Mouse (Mus musculus) midbrain, embryonic 15.5 days (tissue): ENCODE measurements at regions not wholly inside any gene's neighbourhood (a gene's known extent, or its start where the extent isn't known, plus 50 kb on each side); places are given as distances from the start of the nearest gene placed in this dataset.

Source experiments
- ATAC-seq: fragments of 200-750 bp; cut with Nextera tagmentation; replicated peaks from 2 replicates; pipeline ENCODE4 v1.8.0; 2017; ENCODE audit warnings: moderate TSS enrichment
- H3K27ac ChIP-seq: fragments of 300-500 bp; sonication (generic); 2 replicates; pipeline ENCODE4 v1.5.1; 2015; ENCODE audit warnings: mild to moderate bottlenecking, inconsistent platforms
- H3K27me3 ChIP-seq: fragments of 300-500 bp; sonication (generic); replicated peaks from 2 replicates; pipeline ENCODE4 v1.6.1; 2015; ENCODE audit warnings: inconsistent platforms
- H3K36me3 ChIP-seq: fragments of 300-500 bp; sonication (generic); replicated peaks from 2 replicates; pipeline ENCODE4 v1.6.1; 2015; ENCODE audit warnings: inconsistent platforms
- H3K4me1 ChIP-seq: fragments of 300-500 bp; sonication (generic); 2 replicates; pipeline ENCODE4 v1.6.1; 2015; ENCODE audit warnings: inconsistent platforms
- H3K4me2 ChIP-seq: fragments of 300-500 bp; sonication (generic); 2 replicates; pipeline ENCODE4 v1.6.1; 2015; ENCODE audit warnings: inconsistent platforms, mild to moderate bottlenecking, moderate library complexity
- H3K4me3 ChIP-seq: fragments of 300-500 bp; sonication (generic); 2 replicates; pipeline ENCODE4 v1.5.1; 2015; ENCODE audit warnings: mild to moderate bottlenecking, inconsistent platforms
- H3K9ac ChIP-seq: fragments of 300-500 bp; sonication (generic); 2 replicates; pipeline ENCODE4 v1.6.1; 2015; ENCODE audit warnings: mild to moderate bottlenecking, inconsistent platforms
- H3K9me3 ChIP-seq: fragments of 300-500 bp; sonication (generic); 2 replicates; pipeline ENCODE4 v1.6.1; 2016; ENCODE audit warnings: inconsistent platforms
- WGBS: fragments of 180-500 bp; shearing (Covaris S2); methylation state at CpG from one replicate; pipeline ENCODE4 v1.1.7; 2015; ENCODE audit warnings: mixed read lengths; 5-methylcytosine and 5-hydroxymethylcytosine counted together

DNA sequence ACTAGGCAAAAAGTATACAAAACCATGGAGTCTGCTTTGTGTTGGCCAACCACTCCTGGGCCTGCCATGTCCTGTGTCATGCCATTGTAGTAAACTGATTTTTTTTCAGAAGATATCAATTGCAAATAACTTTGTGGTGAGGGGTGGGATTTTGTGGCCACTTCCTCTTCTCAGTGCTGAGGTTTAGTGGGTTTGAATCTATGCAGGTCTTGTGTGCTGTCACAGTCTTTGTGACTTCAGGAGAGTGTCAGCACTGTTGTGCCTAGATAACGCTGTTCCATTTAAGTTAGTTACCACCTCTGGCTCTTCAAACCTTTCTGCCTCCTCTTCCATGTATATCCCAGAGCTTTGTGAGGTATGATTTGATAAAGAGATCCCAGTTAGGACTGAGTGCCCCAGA is 216.3 kb upstream of the Lcorl start:
- Histone ChIP-seq H3K27me3 (no peaks in the 10 kb centered on the region), H3K9me3 (no peaks in the 10 kb centered on the region), H3K36me3 (no peaks in the 10 kb centered on the region), H3K9ac (no peak overlapping the region), H3K4me2 (no peak overlapping the region), H3K4me1 (no peaks in the 10 kb centered on the region), H3K4me3 (no peak overlapping the region), H3K27ac (no peak overlapping the region)
- 93% methylated on average over 1 of the region's 1 CpGs for WGBS
- ATAC-seq: no peak

- 67% methylated on average over 4 of the region's 4 CpGs for WGBS
Measured at GRCm38 (mm10) chr5:46073136-46073535, 215.7 kb upstream of the Lcorl start.

DNA sequence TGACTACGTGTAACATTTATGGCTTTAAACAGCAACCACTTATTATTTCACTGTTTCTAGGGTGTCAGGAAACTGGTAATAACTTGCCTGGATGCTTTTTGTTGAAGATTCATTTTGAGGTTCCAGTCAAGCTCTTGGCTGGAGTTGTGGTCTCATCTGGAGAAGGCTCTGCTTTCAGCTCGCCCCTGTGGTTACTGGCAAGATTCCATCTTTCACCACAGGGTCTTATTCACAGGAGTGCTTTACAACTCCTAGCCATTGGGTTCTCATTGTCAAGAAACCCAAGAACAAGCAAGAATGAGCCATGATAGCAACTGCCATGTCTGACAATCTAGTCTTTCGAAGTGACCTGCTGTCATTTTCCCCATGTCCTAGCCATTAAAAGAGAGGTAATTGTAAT is 202.5 kb upstream of the Lcorl start:
- Histone ChIP-seq H3K36me3 (no peaks in the 10 kb centered on the region), H3K4me3 (no peak overlapping the region), H3K27ac (no peak overlapping the region), H3K4me2 (no peak overlapping the region), H3K27me3 (no peaks in the 10 kb centered on the region), H3K9me3 (no peaks in the 10 kb centered on the region), H3K9ac (no peak overlapping the region), H3K4me1 (no peaks in the 10 kb centered on the region)
- WGBS: 86% methylated on average over 3 of the region's 3 CpGs
- ATAC-seq: no peak

More at GRCm38 (mm10) chr5:46073136-46073535, 215.7 kb upstream of the Lcorl start:
- no peaks in the 10 kb centered on the region for H3K36me3 ChIP-seq
- no peak overlapping the region for H3K9ac ChIP-seq
- no peaks in the 10 kb centered on the region for H3K27me3 ChIP-seq
- no peak overlapping the region for H3K27ac ChIP-seq
- no peak for ATAC-seq
- H3K4me2 ChIP-seq: no peak overlapping the region
- H3K9me3 ChIP-seq: no peaks in the 10 kb centered on the region
- no peak overlapping the region for H3K4me3 ChIP-seq
- H3K4me1 ChIP-seq: no peaks in the 10 kb centered on the region

- peaks cover 11% of the 10 kb centered on the region; the same call in 1 of the 2 replicates for H3K4me1 ChIP-seq
- 86% methylated on average over 2 of the region's 2 CpGs for whole genome bisulfite sequencing
Measured at GRCm38 (mm10) chr5:46054850-46055249, 197.4 kb upstream of the Lcorl start.

DNA sequence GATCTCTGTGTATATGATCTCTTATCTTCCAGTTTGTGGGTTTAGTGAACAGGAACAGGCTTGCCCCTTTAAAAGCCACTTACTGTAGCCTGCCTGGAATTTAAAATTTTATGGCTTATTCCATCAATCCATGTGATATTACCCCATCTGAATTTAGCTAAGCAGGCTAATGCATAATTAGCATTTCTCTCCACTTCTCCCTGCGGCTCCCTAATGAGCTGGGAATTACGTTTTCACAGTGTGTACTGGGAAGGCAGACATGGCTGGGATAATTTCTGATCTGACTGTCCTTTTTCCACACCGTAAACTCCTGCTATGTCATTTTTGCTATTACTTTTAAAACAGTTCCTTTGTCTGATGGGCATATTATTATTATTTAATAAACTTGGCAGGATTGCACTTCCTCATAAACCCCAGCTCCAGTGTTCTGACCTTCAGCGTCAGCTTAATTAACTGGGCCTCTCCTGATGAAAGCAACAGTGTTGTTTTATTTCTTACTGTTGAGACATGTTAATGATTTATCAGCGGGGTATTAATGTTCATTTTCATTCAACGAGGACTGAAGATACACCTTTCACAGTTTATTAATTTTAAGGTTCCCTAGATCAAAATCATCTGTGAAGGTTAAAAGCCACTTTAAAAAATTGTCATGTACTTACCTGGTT is 185.4 kb upstream of the Lcorl start:
- Histone ChIP-seq H3K4me1 (peaks cover 8% of the 10 kb centered on the region; the same call in 1 of the 2 replicates), H3K4me2 (no peak overlapping the region), H3K9me3 (no peaks in the 10 kb centered on the region), H3K9ac (no peak overlapping the region), H3K36me3 (no peaks in the 10 kb centered on the region), H3K4me3 (no peak overlapping the region), H3K27ac (peak overlapping the region; percentile 53; the same call in 1 of the 2 replicates), H3K27me3 (no peaks in the 10 kb centered on the region)
- 47% methylated on average over 6 of the region's 6 CpGs for WGBS
- ATAC-seq: peak; percentile 82

More at GRCm38 (mm10) chr5:46054850-46055249, 197.4 kb upstream of the Lcorl start:
- Histone ChIP-seq H3K4me2 (no peak overlapping the region), H3K36me3 (no peaks in the 10 kb centered on the region), H3K4me3 (no peak overlapping the region), H3K9me3 (no peaks in the 10 kb centered on the region), H3K9ac (no peak overlapping the region), H3K27ac (peak overlapping the region; percentile 10; the same call in 1 of the 2 replicates), H3K27me3 (no peaks in the 10 kb centered on the region)
- ATAC-seq: peak; percentile 72

GRCm38 (mm10) chr5:46033008-46033676 is 175.7 kb upstream of the Lcorl start:
- H3K4me1 ChIP-seq: no peaks in the 10 kb centered on the region
- no peak overlapping the region for H3K27ac ChIP-seq
- 42% methylated on average over 8 of the region's 8 CpGs for WGBS
- no peak overlapping the region for H3K9ac ChIP-seq
- H3K36me3 ChIP-seq: no peaks in the 10 kb centered on the region
- no peaks in the 10 kb centered on the region for H3K9me3 ChIP-seq
- H3K4me2 ChIP-seq: no peak overlapping the region
- no peaks in the 10 kb centered on the region for H3K27me3 ChIP-seq
- peak; percentile 82 for ATAC-seq
- no peak overlapping the region for H3K4me3 ChIP-seq

GRCm38 (mm10) chr5:46032206-46032605 is 174.8 kb upstream of the Lcorl start:
- H3K27me3 ChIP-seq: no peaks in the 10 kb centered on the region
- no peaks in the 10 kb centered on the region for H3K9me3 ChIP-seq
- no peak overlapping the region for H3K4me3 ChIP-seq
- H3K36me3 ChIP-seq: no peaks in the 10 kb centered on the region
- H3K27ac ChIP-seq: no peak overlapping the region
- H3K4me1 ChIP-seq: no peaks in the 10 kb centered on the region
- 88% methylated on average over 2 of the region's 2 CpGs for WGBS
- H3K4me2 ChIP-seq: no peak overlapping the region
- no peak overlapping the region for H3K9ac ChIP-seq
- ATAC-seq: no peak

- no peaks in the 10 kb centered on the region for H3K9me3 ChIP-seq
- H3K27me3 ChIP-seq: no peaks in the 10 kb centered on the region
- H3K4me3 ChIP-seq: no peak overlapping the region
- no peak overlapping the region for H3K4me2 ChIP-seq
- no peak overlapping the region for H3K27ac ChIP-seq
- 41% methylated on average over 3 of the region's 3 CpGs for WGBS
- no peaks in the 10 kb centered on the region for H3K36me3 ChIP-seq
- H3K9ac ChIP-seq: no peak overlapping the region
- 0 out of 2 replicates have a peak, but pooled peaks have one; percentile 28 for ATAC-seq
- no peaks in the 10 kb centered on the region for H3K4me1 ChIP-seq
Measured at GRCm38 (mm10) chr5:46024138-46024537, 166.7 kb upstream of the Lcorl start.

- H3K4me1 ChIP-seq: no peaks in the 10 kb centered on the region
- H3K4me2 ChIP-seq: 0 out of 2 replicates have a peak overlapping the region, but pooled peaks have one; percentile 2
- no peaks in the 10 kb centered on the region for H3K36me3 ChIP-seq
- no peak overlapping the region for H3K27ac ChIP-seq
- 55% methylated on average over 6 of the region's 6 CpGs for WGBS
- no peak overlapping the region for H3K4me3 ChIP-seq
- no peak overlapping the region for H3K9ac ChIP-seq
- H3K9me3 ChIP-seq: no peaks in the 10 kb centered on the region
- no peak for ATAC-seq
- no peaks in the 10 kb centered on the region for H3K27me3 ChIP-seq
Measured at GRCm38 (mm10) chr5:46023456-46023855, 166.0 kb upstream of the Lcorl start.

GRCm38 (mm10) chr5:46022047-46022422 is 164.6 kb upstream of the Lcorl start:
- Histone ChIP-seq H3K9me3 (no peaks in the 10 kb centered on the region), H3K27ac (no peak overlapping the region), H3K4me2 (no peak overlapping the region), H3K9ac (no peak overlapping the region), H3K36me3 (no peaks in the 10 kb centered on the region), H3K4me1 (no peaks in the 10 kb centered on the region), H3K27me3 (no peaks in the 10 kb centered on the region), H3K4me3 (no peak overlapping the region)
- WGBS: 63% methylated on average over 7 of the region's 7 CpGs
- no peak for ATAC-seq

GRCm38 (mm10) chr5:46021398-46022046 is 164.1 kb upstream of the Lcorl start:
- no peak overlapping the region for H3K9ac ChIP-seq
- no peak overlapping the region for H3K27ac ChIP-seq
- H3K4me1 ChIP-seq: no peaks in the 10 kb centered on the region
- WGBS: 82% methylated on average over 2 of the region's 2 CpGs
- no peaks in the 10 kb centered on the region for H3K27me3 ChIP-seq
- no peak for ATAC-seq
- H3K9me3 ChIP-seq: no peaks in the 10 kb centered on the region
- H3K4me2 ChIP-seq: no peak overlapping the region
- no peaks in the 10 kb centered on the region for H3K36me3 ChIP-seq
- no peak overlapping the region for H3K4me3 ChIP-seq

GRCm38 (mm10) chr5:46020175-46020574 is 162.8 kb upstream of the Lcorl start:
- Histone ChIP-seq H3K36me3 (no peaks in the 10 kb centered on the region), H3K4me3 (no peak overlapping the region), H3K9ac (no peak overlapping the region), H3K4me2 (no peak overlapping the region), H3K27ac (0 out of 2 replicates have a peak overlapping the region, but pooled peaks have one; percentile 42), H3K4me1 (no peaks in the 10 kb centered on the region), H3K9me3 (no peaks in the 10 kb centered on the region), H3K27me3 (no peaks in the 10 kb centered on the region)
- ATAC-seq: peak; percentile 72; the same call in 1 of the 2 replicates
- 60% methylated on average over 4 of the region's 4 CpGs for WGBS
